Mouse (Mus musculus): Measurements from ENCODE around the gene Morn2.
"Not testable (repeated sequence)": the region's sequence is repeated elsewhere in the genome, so short reads cannot be mapped to it uniquely, and the experiment has no call there.

Morn2 gene

GRCm38 (mm10) chr17:80290074-80290657 is at the start of gene Morn2, which contains the start of gene Dhx57:
Morn2 (plus strand) TSS chr17:80290203.
Dhx57 (minus strand) TSS chr17:80290476.
- DNase-seq, result peak; percentile 98

- no peak for DNase-seq
Observed at GRCm38 (mm10) chr17:80241594-80241993, 48.4 kb upstream of the Morn2 start.

GRCm38 (mm10) chr17:80243116-80243515 is 46.9 kb upstream of the Morn2 start:
- DNase-seq, result no peak

GRCm38 (mm10) chr17:80252757-80253525 is 37.1 kb upstream of the Morn2 start:
- DNase-seq, result no peak

GRCm38 (mm10) chr17:80254421-80254820 is 35.6 kb upstream of the Morn2 start:
- no peak for DNase-seq

GRCm38 (mm10) chr17:80255208-80255607 is 34.8 kb upstream of the Morn2 start:
- no peak for DNase-seq

GRCm38 (mm10) chr17:80267065-80267464 is 22.9 kb upstream of the Morn2 start:
- no peak for DNase-seq

- DNase-seq, result no peak
Observed at GRCm38 (mm10) chr17:80268151-80268550, 21.9 kb upstream of the Morn2 start.

GRCm38 (mm10) chr17:80270622-80271021 is 19.4 kb upstream of the Morn2 start:
- not testable (repeated sequence) for DNase-seq

GRCm38 (mm10) chr17:80278255-80278654 is 11.7 kb upstream of the Morn2 start:
- no peak for DNase-seq

- no peak for DNase-seq
Observed at GRCm38 (mm10) chr17:80279340-80280070, 10.5 kb upstream of the Morn2 start.

GRCm38 (mm10) chr17:80284446-80284845 is 5.6 kb upstream of the Morn2 start:
- no peak for DNase-seq

- no peak for DNase-seq
Observed at GRCm38 (mm10) chr17:80288012-80288411, 2.0 kb upstream of the Morn2 start.

GRCm38 (mm10) chr17:80289280-80290073 is 526 bp upstream of the Morn2 start:
- no peak for DNase-seq

- peak; percentile 44 for DNase-seq
Observed at GRCm38 (mm10) chr17:80291148-80291547, 1.1 kb downstream of the Morn2 start.

GRCm38 (mm10) chr17:80295258-80295657 is 5.3 kb downstream of the Morn2 start:
- DNase-seq, result no peak

- DNase-seq, result no peak
Observed at GRCm38 (mm10) chr17:80298844-80299243, 8.8 kb downstream of the Morn2 start.

- no peak for DNase-seq
Observed at GRCm38 (mm10) chr17:80307251-80307650, 17.2 kb downstream of the Morn2 start, which contains the start of gene Arhgef33. Arhgef33 (plus strand) TSS chr17:80307407.

GRCm38 (mm10) chr17:80311761-80312160 is 21.8 kb downstream of the Morn2 start:
- DNase-seq, result no peak

GRCm38 (mm10) chr17:80312405-80312804 is 22.4 kb downstream of the Morn2 start:
- no peak for DNase-seq

- DNase-seq, result no peak
Observed at GRCm38 (mm10) chr17:80322228-80322627, 32.2 kb downstream of the Morn2 start.

- DNase-seq, result no peak
Observed at GRCm38 (mm10) chr17:80323015-80323414, 33.0 kb downstream of the Morn2 start.

GRCm38 (mm10) chr17:80323658-80324057 is 33.7 kb downstream of the Morn2 start:
- DNase-seq, result peak; percentile 35

All from thymus, postnatal 4 days (tissue).